Mouse (Mus musculus): Measurements from ENCODE around the gene Il24.

Gene Il24

DNA sequence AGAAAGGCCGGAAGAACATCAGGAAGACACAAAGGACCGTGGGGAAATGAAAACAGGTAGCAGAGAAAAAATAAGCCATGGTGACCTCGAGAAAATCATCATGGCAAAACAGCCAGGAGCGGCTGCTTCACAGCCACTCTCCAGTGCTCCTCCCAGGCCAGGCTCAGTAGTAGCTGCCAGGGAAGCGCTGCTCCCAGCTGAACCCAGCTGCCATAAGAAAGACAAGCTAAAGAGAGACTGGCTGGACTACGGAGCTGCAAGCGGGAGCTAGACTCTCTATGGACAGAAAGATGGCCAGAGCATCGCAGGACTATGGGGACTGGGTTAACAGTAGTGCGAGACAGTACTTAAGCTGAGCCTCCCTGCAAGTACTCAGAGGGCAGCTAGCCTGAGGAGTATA, 32.4 kb downstream of the Il24 start:
- DNase-seq (ENCODE audit: low spot score in 2 of 2): no peak

DNA sequence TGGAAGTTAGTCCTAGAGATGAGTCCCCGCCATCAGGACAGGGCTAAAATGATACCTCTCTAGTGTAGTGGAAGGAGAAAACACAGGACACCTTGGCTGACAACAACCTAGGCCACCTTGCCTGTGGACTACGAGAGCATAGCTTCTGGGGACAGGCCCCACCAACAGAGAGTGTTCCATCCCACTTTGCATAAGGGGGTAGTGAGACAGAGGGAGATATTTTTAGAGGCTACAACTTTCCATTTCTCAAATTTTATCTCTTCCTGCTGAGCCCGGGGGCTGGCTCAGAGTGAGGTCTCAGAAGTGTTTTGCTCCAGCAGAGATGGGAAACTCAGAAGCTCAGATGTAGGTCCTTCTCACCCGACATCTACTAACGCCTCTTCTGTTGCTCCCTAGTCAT, 36.8 kb downstream of the Il24 start:
- no peak for DNase-seq (ENCODE audit: low spot score in 2 of 2)

DNA sequence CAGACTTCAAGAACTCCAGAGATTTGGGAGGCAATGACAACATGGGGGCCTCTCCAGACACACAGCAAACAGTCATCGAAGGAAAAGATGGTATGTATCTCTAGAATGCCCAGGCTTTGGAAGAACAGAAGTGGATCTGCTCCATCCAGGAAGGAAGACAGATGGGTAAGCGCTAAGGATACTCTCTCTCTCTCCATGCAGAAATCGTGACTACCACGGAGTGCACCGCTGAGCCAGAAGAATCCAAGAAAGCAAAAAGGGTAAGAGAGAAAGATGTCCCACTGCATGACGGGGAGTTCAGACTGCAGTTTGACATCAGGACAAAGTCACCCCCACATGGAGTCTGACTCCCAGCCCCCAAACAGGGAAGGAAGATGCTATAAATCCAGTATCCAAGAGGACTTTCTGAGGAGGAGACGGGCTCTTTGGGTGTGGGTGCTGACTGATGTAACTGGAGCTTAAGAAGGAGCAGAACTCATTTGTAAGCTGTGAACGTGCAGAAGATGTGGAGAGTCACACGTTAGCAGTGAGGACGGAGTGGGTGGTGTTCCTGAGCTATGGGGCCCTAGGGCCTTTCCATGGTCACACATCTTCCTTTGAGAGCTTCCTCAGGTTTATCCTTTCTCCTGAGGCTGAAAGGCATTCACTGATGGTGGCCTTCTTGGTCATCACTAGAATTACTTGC, 37.6 kb downstream of the Il24 start:
- no peak for DNase-seq (ENCODE audit: low spot score in 2 of 2)

DNA sequence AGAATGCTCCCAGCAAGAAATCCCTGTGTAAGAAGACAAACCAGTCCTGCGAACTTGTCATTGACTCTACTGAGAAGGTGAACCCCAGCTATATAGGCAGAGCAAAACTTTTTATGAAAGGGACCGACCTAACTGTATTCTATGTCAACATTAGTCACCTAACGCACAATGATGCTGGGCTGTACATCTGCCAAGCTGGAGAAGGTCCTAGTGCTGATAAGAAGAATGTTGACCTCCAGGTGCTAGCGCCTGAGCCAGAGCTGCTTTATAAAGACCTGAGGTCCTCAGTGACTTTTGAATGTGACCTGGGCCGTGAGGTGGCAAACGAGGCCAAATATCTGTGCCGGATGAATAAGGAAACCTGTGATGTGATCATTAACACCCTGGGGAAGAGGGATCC, 42.7 kb downstream of the Il24 start:
- DNase-seq (ENCODE audit: low spot score in 2 of 2): no peak

DNA sequence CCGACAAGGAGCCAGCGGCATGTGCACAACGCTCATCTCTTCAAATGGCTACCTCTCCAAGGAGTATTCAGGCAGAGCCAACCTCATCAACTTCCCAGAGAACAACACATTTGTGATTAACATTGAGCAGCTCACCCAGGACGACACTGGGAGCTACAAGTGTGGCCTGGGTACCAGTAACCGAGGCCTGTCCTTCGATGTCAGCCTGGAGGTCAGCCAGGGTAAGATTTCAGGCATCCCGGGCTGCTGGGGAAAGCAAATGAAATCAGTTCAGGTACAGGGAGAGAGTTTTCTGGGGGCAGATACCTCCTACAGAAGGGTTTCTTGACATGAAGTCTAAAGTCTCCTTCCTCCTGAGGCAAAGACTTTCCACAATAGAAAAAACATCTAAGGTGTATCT, 45.6 kb downstream of the Il24 start:
- DNase-seq (ENCODE audit: low spot score in 2 of 2): no peak

GRCm38 (mm10) chr1:130840599-130841379, 46.5 kb downstream of the Il24 start:
- no peak for DNase-seq (ENCODE audit: low spot score in 2 of 2)

DNA sequence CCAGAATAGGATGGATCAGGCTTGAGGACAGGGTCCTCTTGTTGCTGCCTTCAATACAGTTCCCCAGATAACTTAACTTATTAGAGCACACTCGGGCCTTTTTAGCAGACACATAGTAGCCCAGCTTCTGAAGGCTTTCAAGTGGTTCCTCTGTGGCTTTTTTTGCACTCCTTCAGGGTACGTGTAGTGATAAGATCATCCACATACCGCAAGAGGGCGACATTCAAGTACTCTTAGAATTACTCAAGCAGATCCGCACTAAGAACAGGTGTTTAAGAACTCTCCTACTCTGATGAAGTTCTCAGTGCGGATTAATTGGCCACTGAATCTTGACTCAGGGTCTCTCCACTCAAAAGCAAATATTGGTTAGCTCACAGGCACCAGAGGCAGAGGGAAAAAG, 49.0 kb downstream of the Il24 start:
- no peak for DNase-seq (ENCODE audit: low spot score in 2 of 2)

- DNase-seq (ENCODE audit: low spot score in 2 of 2): no peak
Observed at GRCm38 (mm10) chr1:130835161-130835936, 51.9 kb downstream of the Il24 start.

DNA sequence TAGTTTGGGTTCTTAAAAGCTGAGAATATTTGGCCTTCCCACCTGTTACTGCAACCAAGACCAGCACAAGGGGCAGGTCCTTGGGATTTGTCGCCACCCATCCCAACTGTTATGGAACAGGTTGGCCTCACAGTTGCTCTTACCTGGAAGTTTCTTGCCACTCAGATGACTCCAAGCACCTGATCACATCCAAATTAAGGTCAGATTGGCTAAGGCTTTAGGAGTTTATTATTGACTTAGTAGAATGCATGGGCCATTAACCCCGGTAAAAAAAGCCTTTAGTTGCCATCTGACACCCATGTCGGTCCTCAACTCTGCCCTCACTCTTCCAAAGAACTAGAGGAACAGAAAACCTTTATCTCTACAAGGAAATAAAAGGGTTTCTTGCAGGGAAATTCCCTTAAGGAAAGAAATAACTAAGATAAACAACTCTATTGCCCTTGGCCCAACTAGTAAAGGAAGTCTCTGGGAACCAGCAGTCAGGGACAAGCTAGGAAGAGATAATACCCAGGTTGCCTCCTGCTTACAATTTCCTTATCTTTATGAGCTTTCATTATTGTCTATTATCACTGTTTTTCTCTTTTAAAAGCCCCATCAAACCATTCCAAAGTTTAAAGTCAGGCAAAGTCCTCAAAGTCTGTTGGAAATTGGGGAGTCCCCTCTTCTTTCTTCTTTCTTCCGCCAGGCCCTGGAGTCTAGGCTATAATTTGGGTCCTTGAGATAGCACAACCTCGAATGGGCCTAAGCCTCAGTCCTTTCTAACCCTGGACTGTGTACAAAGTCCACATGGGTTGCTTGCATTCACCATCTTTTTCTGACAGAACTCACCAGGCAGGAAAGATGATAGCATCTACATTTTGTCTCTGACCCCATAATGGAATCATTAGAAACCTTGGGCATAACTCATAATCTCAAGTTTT, 54.8 kb downstream of the Il24 start:
- no peak for DNase-seq (ENCODE audit: low spot score in 2 of 2)
